Mouse (Mus musculus) stomach, postnatal 0 days (tissue): ENCODE data around the gene Fars2.

Experiments used
- CTCF ChIP-seq: IDR thresholded peaks from 2 replicates; pipeline ENCODE4 v1.5.1; 2016; ENCODE audit warnings: antibody characterized with exemption, low read depth, mild to moderate bottlenecking, moderate library complexity
- EP300 ChIP-seq: optimal IDR thresholded peaks from 2 replicates; pipeline ENCODE3; 2016; ENCODE audit warnings: antibody characterized with exemption

DNA sequence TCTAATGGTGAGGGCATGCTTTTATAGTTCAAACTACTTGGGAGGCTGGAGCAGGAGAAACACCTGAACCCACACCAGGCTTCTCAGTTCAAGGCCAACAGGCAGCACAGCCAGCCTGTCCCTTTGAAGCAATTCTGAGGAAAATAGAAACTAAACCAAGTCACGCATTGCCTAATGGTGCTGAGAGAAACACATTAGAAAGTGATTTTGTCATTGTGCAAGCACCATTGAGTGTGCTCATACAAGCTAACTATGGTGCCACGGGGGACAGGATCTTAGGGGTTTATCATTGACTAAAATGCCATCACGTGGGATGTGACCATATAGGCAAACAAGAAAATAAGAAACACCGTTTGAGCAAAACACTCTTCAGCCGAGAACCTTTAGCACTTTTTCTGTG is 489.5 kb downstream of the Fars2 start:
- TF ChIP-seq CTCF (no peak), EP300 (no peak)
